Mouse (Mus musculus) gastrocnemius, postnatal 4 days (tissue): Measurements from ENCODE around the gene Erv3. TPM values are rescaled to one million over a fixed set of nuclear protein-coding genes. Genes with fewer than 3 reads are reported as not detected.

Source experiments
- DNase-seq, 2 experiments: peaks; one replicate each; pipeline ENCODE4 v3.0.0; 2021 to 2022; ENCODE audit warnings: low spot score in 2 of 2, mixed read lengths in 2 of 2
- long read RNA-seq, 2 experiments: library from polyadenylated mRNA; stranded (forward); transcript quantifications; one replicate each; pipeline ENCODE4 v2.0.0; 2021
- total RNA-seq, 2 experiments: library from RNA; stranded (reverse); gene quantifications; 2 replicates each; pipeline ENCODE4 v1.2.3; 2021

The Erv3 gene
- under 1 TPM; 0.07 to 0.08 TPM for total RNA-seq
- long read RNA-seq, experiment 1, result 0 reads
- long read RNA-seq, experiment 2, result 0 reads

- DNase-seq, result no peak
Measured at GRCm38 (mm10) chr2:131859721-131860120, at the start of gene Erv3. Gene Erv3 (minus strand): TSS chr2:131859747.

GRCm38 (mm10) chr2:131908906-131909305, 49.4 kb upstream of the Erv3 start:
- no peak for DNase-seq

- DNase-seq, result no peak
Measured at GRCm38 (mm10) chr2:131908351-131908861, 48.9 kb upstream of the Erv3 start.

- DNase-seq, result no peak
Measured at GRCm38 (mm10) chr2:131907311-131907710, 47.8 kb upstream of the Erv3 start.

GRCm38 (mm10) chr2:131906846-131907245, 47.3 kb upstream of the Erv3 start:
- DNase-seq, result peak in 1 of 2 experiments; percentile 34

GRCm38 (mm10) chr2:131906266-131906665, 46.7 kb upstream of the Erv3 start:
- DNase-seq, result no peak

GRCm38 (mm10) chr2:131905776-131906175, 46.2 kb upstream of the Erv3 start:
- DNase-seq, result no peak

- no peak for DNase-seq
Measured at GRCm38 (mm10) chr2:131905025-131905424, 45.5 kb upstream of the Erv3 start.

- DNase-seq, result peak in 1 of 2 experiments; percentile 36
Measured at GRCm38 (mm10) chr2:131902867-131903266, 43.3 kb upstream of the Erv3 start.

GRCm38 (mm10) chr2:131902423-131902822, 42.9 kb upstream of the Erv3 start:
- DNase-seq, result no peak

- no peak for DNase-seq
Measured at GRCm38 (mm10) chr2:131897336-131898109, 38.0 kb upstream of the Erv3 start.

- no peak for DNase-seq
Measured at GRCm38 (mm10) chr2:131896011-131896410, 36.5 kb upstream of the Erv3 start.

GRCm38 (mm10) chr2:131895106-131895505, 35.6 kb upstream of the Erv3 start:
- DNase-seq, result no peak

GRCm38 (mm10) chr2:131892534-131892933, 33.0 kb upstream of the Erv3 start:
- no peak for DNase-seq

- no peak for DNase-seq
Measured at GRCm38 (mm10) chr2:131888233-131888632, 28.7 kb upstream of the Erv3 start.

- no peak for DNase-seq
Measured at GRCm38 (mm10) chr2:131886503-131887160, 27.1 kb upstream of the Erv3 start.

GRCm38 (mm10) chr2:131883136-131883535, 23.6 kb upstream of the Erv3 start:
- no peak for DNase-seq

GRCm38 (mm10) chr2:131881766-131882165, 22.2 kb upstream of the Erv3 start:
- DNase-seq, result no peak

GRCm38 (mm10) chr2:131876551-131877265, 17.2 kb upstream of the Erv3 start:
- DNase-seq, result no peak

- DNase-seq, result no peak
Measured at GRCm38 (mm10) chr2:131873376-131873775, 13.8 kb upstream of the Erv3 start.

- DNase-seq, result no peak
Measured at GRCm38 (mm10) chr2:131868983-131869382, 9.4 kb upstream of the Erv3 start.

- no peak for DNase-seq
Measured at GRCm38 (mm10) chr2:131866676-131867075, 7.1 kb upstream of the Erv3 start.
